Mouse (Mus musculus): ENCODE results near the gene Sez6. TPM values are rescaled to one million over a fixed set of nuclear protein-coding genes. Genes with fewer than 3 reads are reported as not detected.

Gene Sez6
- total RNA-seq (2012; rRNA removed) = 0.45 and 0.63 TPM in 2 replicates

DNA sequence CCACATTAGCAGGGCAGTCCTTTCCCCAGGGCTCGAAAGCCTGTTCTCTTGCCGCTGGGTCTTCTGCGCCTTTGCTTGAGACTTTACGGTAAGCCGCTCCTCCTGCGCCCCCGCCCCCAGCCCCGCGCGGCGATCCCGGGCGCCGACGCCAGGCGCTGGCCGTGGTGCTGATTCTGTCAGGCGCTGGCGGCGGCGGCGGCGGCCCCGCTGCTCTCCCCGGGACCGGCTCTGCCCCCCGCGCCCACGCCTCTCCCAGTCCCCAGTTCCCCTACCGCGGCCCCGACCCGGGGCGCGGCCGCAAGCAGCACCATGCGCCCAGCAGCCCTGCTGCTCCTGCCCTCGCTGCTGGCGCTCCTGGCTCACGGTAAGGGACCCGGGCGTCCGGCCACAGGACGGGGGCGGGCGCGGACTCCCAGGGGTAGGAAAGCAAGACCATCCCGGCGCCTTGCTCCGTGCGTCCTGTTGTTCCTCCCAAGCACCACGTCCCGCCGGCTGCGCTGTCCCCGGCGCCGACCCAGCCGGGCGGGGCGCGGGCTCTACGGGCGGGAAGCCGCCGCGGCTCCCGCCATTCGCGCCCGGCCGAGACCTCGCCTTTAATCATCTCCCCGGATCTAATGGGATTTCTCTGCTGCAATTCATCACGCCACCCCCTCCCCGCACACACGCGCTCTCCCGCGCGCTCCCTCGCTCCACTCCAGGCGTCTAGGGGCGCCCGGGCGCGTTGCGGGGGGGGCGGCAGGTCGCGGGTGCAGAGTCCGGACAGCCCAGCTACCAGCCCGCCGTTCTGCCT lies at the start of gene Sez6:
Gene Sez6 (plus strand): TSS at position 50 of the 790 bp plus-strand sequence.
- no peak for DNase-seq (ENCODE audit: low read depth, low spot score)
- Histone ChIP-seq H3K9me3 (ENCODE audit: control insufficient read depth, insufficient read depth, low read depth, low read length) (no peaks in the 10 kb centered on the region), H3K4me3 (ENCODE audit: insufficient read depth in 1 of 2, low read depth in 1 of 2, low read length in 2 of 2, poor library complexity in 1 of 2, severe bottlenecking in 1 of 2) (peak within 1 kb of the TSS; percentile 66 to 83), H3K9ac (ENCODE audit: insufficient read depth, low read depth, low read length, poor library complexity, severe bottlenecking) (peak within 1 kb of the TSS; percentile 4; the same call in 1 of the 2 replicates), H3K36me3 (ENCODE audit: control insufficient read depth, insufficient read depth, low read length, poor library complexity, severe bottlenecking) (no peaks in the 10 kb centered on the region), H3K4me1 (ENCODE audit: control insufficient read depth in 2 of 2, insufficient read depth in 2 of 2, low read length in 2 of 2, poor library complexity in 1 of 2) (peaks cover 12 to 24% of the 10 kb centered on the region in 2 experiments), H3K27ac (ENCODE audit: insufficient read depth, low read depth, low read length, poor library complexity, severe bottlenecking) (no peak within 1 kb of the TSS)
- in situ Hi-C loops (cut with MboI; ENCODE audit: low sequenced_read_pairs in 2 of 2, unreplicated experiment in 2 of 2) = no loop called here
- TF ChIP-seq MAFK (IDR thresholded peaks at IDR 0.05; ENCODE audit: insufficient read depth, low read depth, low read length) (no peak), ZC3H11A (IDR thresholded peaks at IDR 0.05; ENCODE audit: borderline replicate concordance, low read depth, low read length) (no peak), CHD2 (IDR thresholded peaks at IDR 0.05; ENCODE audit: low read depth, low read length) (no peak), HCFC1 (IDR thresholded peaks at IDR 0.05; ENCODE audit: borderline replicate concordance, insufficient read depth, low read length) (no peak)

DNA sequence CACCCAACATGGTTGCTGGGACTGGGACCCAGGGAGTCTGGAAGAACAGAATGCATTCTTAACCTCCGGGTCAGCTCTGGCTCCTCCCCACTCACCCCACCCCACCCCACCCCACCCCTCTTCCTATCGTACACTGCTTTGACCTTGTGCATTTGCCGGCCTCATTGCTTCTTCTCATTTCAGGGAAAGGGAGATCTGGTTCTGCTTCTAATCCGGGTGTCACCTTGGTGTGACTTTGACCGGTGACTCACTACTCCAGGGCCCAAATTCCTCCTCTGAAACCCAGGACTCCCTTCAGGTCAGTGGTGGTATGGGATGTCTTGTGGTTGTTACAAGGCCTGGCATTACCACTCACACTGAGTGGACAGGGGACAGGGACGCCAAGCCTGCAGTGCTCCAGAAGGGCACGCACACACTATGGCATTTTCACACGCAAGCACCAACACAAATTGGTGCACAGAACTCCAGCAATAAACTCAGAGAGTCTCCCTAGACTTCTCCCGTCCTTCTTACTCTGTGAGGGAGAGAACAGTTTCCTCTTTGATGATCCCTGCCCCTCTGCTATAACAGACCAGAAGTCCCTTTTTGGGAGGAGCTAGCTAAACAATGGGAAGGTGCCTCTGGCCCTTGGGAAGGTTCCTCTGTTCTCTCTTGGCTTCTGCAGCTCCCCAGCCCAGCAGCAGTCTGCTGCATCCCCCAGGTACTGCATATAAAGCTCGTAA lies 45.9 kb upstream of the Sez6 start:
- Histone ChIP-seq H3K36me3 (ENCODE audit: control insufficient read depth, insufficient read depth, low read length, poor library complexity, severe bottlenecking) (peaks cover 18% of the 10 kb centered on the region), H3K4me1 (ENCODE audit: control insufficient read depth in 2 of 2, insufficient read depth in 2 of 2, low read length in 2 of 2, poor library complexity in 1 of 2) (peaks cover 25 to 34% of the 10 kb centered on the region in 2 experiments), H3K9ac (ENCODE audit: insufficient read depth, low read depth, low read length, poor library complexity, severe bottlenecking) (peak overlapping the region; percentile 64; the same call in 1 of the 2 replicates), H3K4me3 (ENCODE audit: insufficient read depth in 1 of 2, low read depth in 1 of 2, low read length in 2 of 2, poor library complexity in 1 of 2, severe bottlenecking in 1 of 2) (peak overlapping the region; percentile 50 to 51), H3K9me3 (ENCODE audit: control insufficient read depth, insufficient read depth, low read depth, low read length) (no peaks in the 10 kb centered on the region), H3K27ac (ENCODE audit: insufficient read depth, low read depth, low read length, poor library complexity, severe bottlenecking) (peak overlapping the region; percentile 84)
- in situ Hi-C loops (cut with MboI; ENCODE audit: low sequenced_read_pairs in 2 of 2, unreplicated experiment in 2 of 2) = no loop called here
- peak; percentile 61 for DNase-seq (ENCODE audit: low read depth, low spot score)
- TF ChIP-seq HCFC1 (IDR thresholded peaks at IDR 0.05; ENCODE audit: borderline replicate concordance, insufficient read depth, low read length) = no peak
- TF ChIP-seq CHD2 (IDR thresholded peaks at IDR 0.05; ENCODE audit: low read depth, low read length) = no peak
- TF ChIP-seq MAFK (IDR thresholded peaks at IDR 0.05; ENCODE audit: insufficient read depth, low read depth, low read length) = no peak
- TF ChIP-seq ZC3H11A (IDR thresholded peaks at IDR 0.05; ENCODE audit: borderline replicate concordance, low read depth, low read length) = no peak
- TF ChIP-seq ZNF384 (IDR thresholded peaks at IDR 0.05; ENCODE audit: low read depth, low read length) = no peak

GRCm38 (mm10) chr11:77885246-77885575 lies 45.4 kb upstream of the Sez6 start:
- H3K27ac ChIP-seq (ENCODE audit: insufficient read depth, low read depth, low read length, poor library complexity, severe bottlenecking) = peak overlapping the region; percentile 84

DNA sequence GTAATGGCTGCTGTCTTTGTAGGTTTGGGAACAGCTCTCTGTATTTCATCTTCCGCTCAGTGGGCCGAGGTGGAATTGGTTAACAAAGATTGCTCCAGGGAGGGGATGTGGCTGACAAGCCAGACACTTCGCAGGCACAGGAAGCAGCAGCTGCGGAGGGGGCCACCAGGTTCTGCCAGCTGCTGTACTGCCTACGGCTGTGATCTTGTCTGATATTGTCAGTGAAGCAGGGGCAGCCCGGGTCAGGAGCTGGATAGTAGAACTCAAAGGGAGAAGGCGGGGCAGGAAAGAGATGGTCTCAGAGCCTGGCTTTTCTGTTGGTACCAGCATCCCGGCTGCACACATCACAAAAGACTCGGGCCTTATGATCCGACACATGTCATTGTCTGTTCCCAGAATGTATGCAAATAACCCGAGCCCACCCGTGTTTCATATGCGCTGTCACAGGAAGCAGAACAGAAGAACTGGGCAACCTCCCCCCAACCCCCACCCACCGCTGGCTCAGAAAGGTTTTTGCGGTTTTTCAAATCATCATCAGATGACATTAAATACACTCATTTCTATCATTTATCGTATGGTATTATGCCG lies 43.1 kb upstream of the Sez6 start:
- peak overlapping the region; percentile 68; the same call in 1 of the 2 replicates for H3K9ac ChIP-seq (ENCODE audit: insufficient read depth, low read depth, low read length, poor library complexity, severe bottlenecking)
- in situ Hi-C loops (cut with MboI; ENCODE audit: low sequenced_read_pairs in 2 of 2, unreplicated experiment in 2 of 2) = no loop called here
- no peaks in the 10 kb centered on the region for H3K9me3 ChIP-seq (ENCODE audit: control insufficient read depth, insufficient read depth, low read depth, low read length)
- no peak for DNase-seq (ENCODE audit: low read depth, low spot score)
- H3K4me1 ChIP-seq (ENCODE audit: control insufficient read depth in 2 of 2, insufficient read depth in 2 of 2, low read length in 2 of 2, poor library complexity in 1 of 2) = peaks cover 34 to 48% of the 10 kb centered on the region in 2 experiments
- TF ChIP-seq HCFC1 (IDR thresholded peaks at IDR 0.05; ENCODE audit: borderline replicate concordance, insufficient read depth, low read length) (no peak), ZC3H11A (IDR thresholded peaks at IDR 0.05; ENCODE audit: borderline replicate concordance, low read depth, low read length) (no peak), CHD2 (IDR thresholded peaks at IDR 0.05; ENCODE audit: low read depth, low read length) (no peak), ZNF384 (IDR thresholded peaks at IDR 0.05; ENCODE audit: low read depth, low read length) (no peak), MAFK (IDR thresholded peaks at IDR 0.05; ENCODE audit: insufficient read depth, low read depth, low read length) (no peak)
- peak overlapping the region; percentile 2 to 11; a peak in 2 of 4 replicates for H3K4me3 ChIP-seq (ENCODE audit: insufficient read depth in 1 of 2, low read depth in 1 of 2, low read length in 2 of 2, poor library complexity in 1 of 2, severe bottlenecking in 1 of 2)
- peaks cover 16% of the 10 kb centered on the region for H3K36me3 ChIP-seq (ENCODE audit: control insufficient read depth, insufficient read depth, low read length, poor library complexity, severe bottlenecking)
- H3K27ac ChIP-seq (ENCODE audit: insufficient read depth, low read depth, low read length, poor library complexity, severe bottlenecking) = peak overlapping the region; percentile 26; the same call in 1 of the 2 replicates

More at GRCm38 (mm10) chr11:77885246-77885575, 45.4 kb upstream of the Sez6 start:
- no peak for DNase-seq (ENCODE audit: low read depth, low spot score)
- H3K4me3 ChIP-seq (ENCODE audit: insufficient read depth in 1 of 2, low read depth in 1 of 2, low read length in 2 of 2, poor library complexity in 1 of 2, severe bottlenecking in 1 of 2) = peak overlapping the region; percentile 50 to 51
- H3K36me3 ChIP-seq (ENCODE audit: control insufficient read depth, insufficient read depth, low read length, poor library complexity, severe bottlenecking) = peaks cover 19% of the 10 kb centered on the region
- H3K9ac ChIP-seq (ENCODE audit: insufficient read depth, low read depth, low read length, poor library complexity, severe bottlenecking) = peak overlapping the region; percentile 64; the same call in 1 of the 2 replicates
- no peak for TF ChIP-seq ZC3H11A (IDR thresholded peaks at IDR 0.05; ENCODE audit: borderline replicate concordance, low read depth, low read length)
- TF ChIP-seq ZNF384 (IDR thresholded peaks at IDR 0.05; ENCODE audit: low read depth, low read length) = no peak
- no peak for TF ChIP-seq HCFC1 (IDR thresholded peaks at IDR 0.05; ENCODE audit: borderline replicate concordance, insufficient read depth, low read length)
- no peak for TF ChIP-seq CHD2 (IDR thresholded peaks at IDR 0.05; ENCODE audit: low read depth, low read length)
- TF ChIP-seq MAFK (IDR thresholded peaks at IDR 0.05; ENCODE audit: insufficient read depth, low read depth, low read length) = no peak
- peaks cover 25 to 35% of the 10 kb centered on the region in 2 experiments for H3K4me1 ChIP-seq (ENCODE audit: control insufficient read depth in 2 of 2, insufficient read depth in 2 of 2, low read length in 2 of 2, poor library complexity in 1 of 2)
- in situ Hi-C loops (cut with MboI; ENCODE audit: low sequenced_read_pairs in 2 of 2, unreplicated experiment in 2 of 2) = no loop called here
- no peaks in the 10 kb centered on the region for H3K9me3 ChIP-seq (ENCODE audit: control insufficient read depth, insufficient read depth, low read depth, low read length)
